Mouse (Mus musculus): ENCODE results near the gene Abl1. TPM values are rescaled to one million over a fixed set of nuclear protein-coding genes. Genes with fewer than 3 reads are reported as not detected.
A peak's percentile ranks its signal among the peaks of the same experiment; 100 is the strongest.

Abl1 gene
- polyA plus RNA-seq, 1 experiment: 44.8 TPM

GRCm38 (mm10) chr2:31801416-31801815, 113.2 kb downstream of the Abl1 start:
- Histone ChIP-seq H3K9ac (ENCODE audit: low read depth, poor library complexity, severe bottlenecking) (peak overlapping the region; percentile 18; the same call in 1 of the 2 replicates), H3K4me3 (ENCODE audit: low read depth, low read length) (no peak overlapping the region)

GRCm38 (mm10) chr2:31802811-31803210, 114.6 kb downstream of the Abl1 start:
- Histone ChIP-seq H3K9me3 (replicated peaks; ENCODE audit: control insufficient read depth, insufficient read depth, low read length, poor library complexity, severe bottlenecking) (no peaks in the 10 kb centered on the region), H3K27ac (ENCODE audit: insufficient read depth, low read length) (no peak overlapping the region), H3K27me3 (ENCODE audit: control insufficient read depth, insufficient read depth, low read length, poor library complexity, severe bottlenecking) (no peaks in the 10 kb centered on the region), H3K9ac (ENCODE audit: low read depth, poor library complexity, severe bottlenecking) (no peak overlapping the region), H3K4me1 (ENCODE audit: control insufficient read depth, insufficient read depth, low read length) (no peaks in the 10 kb centered on the region), H3K36me3 (ENCODE audit: control insufficient read depth, insufficient read depth, low read length, poor library complexity, severe bottlenecking) (no peaks in the 10 kb centered on the region), H3K4me3 (ENCODE audit: low read depth, low read length) (no peak overlapping the region)
- TF ChIP-seq EP300 (IDR thresholded peaks at IDR 0.05; ENCODE audit: insufficient read depth, low read depth, low read length): no peak
- no peak for TF ChIP-seq POLR2A (IDR thresholded peaks at IDR 0.05; ENCODE audit: insufficient read depth, low read length)
- no peak for TF ChIP-seq CTCF (IDR thresholded peaks at IDR 0.05; ENCODE audit: low read depth, low read length)

More at GRCm38 (mm10) chr2:31801416-31801815, 113.2 kb downstream of the Abl1 start:
- H3K4me1 ChIP-seq (ENCODE audit: control insufficient read depth, insufficient read depth, low read length): no peaks in the 10 kb centered on the region
- H3K36me3 ChIP-seq (ENCODE audit: control insufficient read depth, insufficient read depth, low read length, poor library complexity, severe bottlenecking): no peaks in the 10 kb centered on the region
- H3K27ac ChIP-seq (ENCODE audit: insufficient read depth, low read length): no peak overlapping the region
- TF ChIP-seq EP300 (IDR thresholded peaks at IDR 0.05; ENCODE audit: insufficient read depth, low read depth, low read length) (no peak), CTCF (IDR thresholded peaks at IDR 0.05; ENCODE audit: low read depth, low read length) (no peak), POLR2A (IDR thresholded peaks at IDR 0.05; ENCODE audit: insufficient read depth, low read length) (no peak)
- no peaks in the 10 kb centered on the region for H3K9me3 ChIP-seq (replicated peaks; ENCODE audit: control insufficient read depth, insufficient read depth, low read length, poor library complexity, severe bottlenecking)
- H3K27me3 ChIP-seq (ENCODE audit: control insufficient read depth, insufficient read depth, low read length, poor library complexity, severe bottlenecking): no peaks in the 10 kb centered on the region

GRCm38 (mm10) chr2:31803480-31803879, 115.3 kb downstream of the Abl1 start:
- H3K27ac ChIP-seq (ENCODE audit: insufficient read depth, low read length): no peak overlapping the region
- H3K9me3 ChIP-seq (replicated peaks; ENCODE audit: control insufficient read depth, insufficient read depth, low read length, poor library complexity, severe bottlenecking): no peaks in the 10 kb centered on the region
- no peaks in the 10 kb centered on the region for H3K27me3 ChIP-seq (ENCODE audit: control insufficient read depth, insufficient read depth, low read length, poor library complexity, severe bottlenecking)
- no peak overlapping the region for H3K9ac ChIP-seq (ENCODE audit: low read depth, poor library complexity, severe bottlenecking)
- no peaks in the 10 kb centered on the region for H3K4me1 ChIP-seq (ENCODE audit: control insufficient read depth, insufficient read depth, low read length)
- H3K4me3 ChIP-seq (ENCODE audit: low read depth, low read length): no peak overlapping the region
- no peak for TF ChIP-seq CTCF (IDR thresholded peaks at IDR 0.05; ENCODE audit: low read depth, low read length)
- TF ChIP-seq EP300 (IDR thresholded peaks at IDR 0.05; ENCODE audit: insufficient read depth, low read depth, low read length): no peak
- TF ChIP-seq POLR2A (IDR thresholded peaks at IDR 0.05; ENCODE audit: insufficient read depth, low read length): no peak
- H3K36me3 ChIP-seq (ENCODE audit: control insufficient read depth, insufficient read depth, low read length, poor library complexity, severe bottlenecking): no peaks in the 10 kb centered on the region

- Histone ChIP-seq H3K4me1 (ENCODE audit: control insufficient read depth, insufficient read depth, low read length) (no peaks in the 10 kb centered on the region), H3K27ac (ENCODE audit: insufficient read depth, low read length) (no peak overlapping the region), H3K27me3 (ENCODE audit: control insufficient read depth, insufficient read depth, low read length, poor library complexity, severe bottlenecking) (no peaks in the 10 kb centered on the region), H3K4me3 (ENCODE audit: low read depth, low read length) (no peak overlapping the region), H3K9ac (ENCODE audit: low read depth, poor library complexity, severe bottlenecking) (no peak overlapping the region), H3K9me3 (replicated peaks; ENCODE audit: control insufficient read depth, insufficient read depth, low read length, poor library complexity, severe bottlenecking) (no peaks in the 10 kb centered on the region), H3K36me3 (ENCODE audit: control insufficient read depth, insufficient read depth, low read length, poor library complexity, severe bottlenecking) (no peaks in the 10 kb centered on the region)
- no peak for TF ChIP-seq CTCF (IDR thresholded peaks at IDR 0.05; ENCODE audit: low read depth, low read length)
- no peak for TF ChIP-seq POLR2A (IDR thresholded peaks at IDR 0.05; ENCODE audit: insufficient read depth, low read length)
- TF ChIP-seq EP300 (IDR thresholded peaks at IDR 0.05; ENCODE audit: insufficient read depth, low read depth, low read length): no peak
Observed at GRCm38 (mm10) chr2:31806639-31807382, 118.6 kb downstream of the Abl1 start.

GRCm38 (mm10) chr2:31808410-31809357, 120.5 kb downstream of the Abl1 start:
- Histone ChIP-seq H3K4me3 (ENCODE audit: low read depth, low read length) (no peak overlapping the region), H3K9ac (ENCODE audit: low read depth, poor library complexity, severe bottlenecking) (no peak overlapping the region)

More at GRCm38 (mm10) chr2:31808410-31809357, 120.5 kb downstream of the Abl1 start:
- TF ChIP-seq EP300 (IDR thresholded peaks at IDR 0.05; ENCODE audit: insufficient read depth, low read depth, low read length) (no peak), POLR2A (IDR thresholded peaks at IDR 0.05; ENCODE audit: insufficient read depth, low read length) (no peak), CTCF (IDR thresholded peaks at IDR 0.05; ENCODE audit: low read depth, low read length) (no peak)
- H3K9me3 ChIP-seq (replicated peaks; ENCODE audit: control insufficient read depth, insufficient read depth, low read length, poor library complexity, severe bottlenecking): no peaks in the 10 kb centered on the region
- no peaks in the 10 kb centered on the region for H3K27me3 ChIP-seq (ENCODE audit: control insufficient read depth, insufficient read depth, low read length, poor library complexity, severe bottlenecking)
- H3K36me3 ChIP-seq (ENCODE audit: control insufficient read depth, insufficient read depth, low read length, poor library complexity, severe bottlenecking): no peaks in the 10 kb centered on the region
- H3K4me1 ChIP-seq (ENCODE audit: control insufficient read depth, insufficient read depth, low read length): no peaks in the 10 kb centered on the region
- no peak overlapping the region for H3K27ac ChIP-seq (ENCODE audit: insufficient read depth, low read length)

Data from ES-Bruce4 (cell line).